Mouse (Mus musculus): ENCODE measurements around the gene Olfr1156.

Gene Olfr1156

GRCm38 (mm10) chr2:87953000-87953399 is at the start of gene Olfr1156:
Gene Olfr1156 (minus strand): TSS chr2:87953100.
- no peak for DNase-seq

GRCm38 (mm10) chr2:87989813-87990212 is 36.9 kb upstream of the Olfr1156 start, which contains the start of gene Olfr1158:
Gene Olfr1158 (plus strand): TSS chr2:87990113.
- DNase-seq, result no peak

GRCm38 (mm10) chr2:87974563-87974962 is 21.7 kb upstream of the Olfr1156 start, which contains the start of gene Olfr74:
Gene Olfr74 (minus strand): TSS chr2:87974663.
- no peak for DNase-seq

GRCm38 (mm10) chr2:87968199-87968598 is 15.3 kb upstream of the Olfr1156 start, which contains the start of gene Olfr1157:
Gene Olfr1157 (minus strand): TSS chr2:87968299.
- no peak for DNase-seq

GRCm38 (mm10) chr2:87945037-87945436 is 7.9 kb downstream of the Olfr1156 start, which contains the start of gene Olfr1155:
Gene Olfr1155 (minus strand): TSS chr2:87945137.
- DNase-seq, result no peak

- no peak for DNase-seq
Measured at GRCm38 (mm10) chr2:87905066-87905465, 47.8 kb downstream of the Olfr1156 start, which contains the start of gene Olfr1154. Gene Olfr1154 (minus strand): TSS chr2:87905166.
